Comparison of ENCODE assay signal across 16 mouse cellular contexts in the genomic region with DNA sequence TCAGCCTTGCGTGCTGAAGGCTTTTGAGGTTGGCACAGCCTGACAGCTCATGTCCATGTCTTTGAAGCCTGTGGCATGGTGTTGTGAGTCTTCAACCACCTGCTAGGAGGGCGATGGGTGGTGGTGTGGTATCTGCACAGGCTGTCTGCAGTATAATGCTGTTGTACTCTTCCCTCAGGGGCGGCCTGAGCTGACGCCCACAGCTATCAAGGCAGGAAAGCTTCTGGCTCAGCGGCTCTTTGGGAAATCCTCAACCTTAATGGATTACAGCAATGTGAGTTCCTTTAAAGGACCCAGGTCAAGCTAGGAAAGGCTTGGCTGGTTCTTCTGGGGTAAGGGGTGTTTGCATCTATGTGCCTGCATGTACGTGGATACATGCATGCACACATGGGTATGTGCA.
"Had no signal": no experiment of that assay in that cellular context is flagged by ENCODE, and none has a peak within 500 bp of the region (broad histone marks: within the 10 kb centered on the region; RNA-seq: fewer than 3 reads in every experiment).

No protein-coding gene starts in this region.

- H3K4me1 ChIP-seq: neural tube, embryonic 15.5 days had no signal

- H3K27me3 ChIP-seq: neural tube, embryonic 13.5 days; neural tube, embryonic 15.5 days had no signal

- ATAC-seq: midbrain, embryonic 16.5 days had no signal

- H3K9me3 ChIP-seq: midbrain, embryonic 10.5 days; neural tube, embryonic 13.5 days; neural tube, embryonic 15.5 days had no signal

- DNase-seq: lung, adult 18-20 months; lung, embryonic 14.5 days; lung, postnatal 10 days; midbrain, embryonic 14.5 days; right cerebral cortex, adult 18-20 months; right cerebral cortex, postnatal 25 days; right cerebral cortex, postnatal 4 days; spleen, adult 18-20 months; thymus, adult 18-20 months; thymus, postnatal 25 days had no signal

- H3K9ac ChIP-seq: liver, embryonic 14.5 days; lung, embryonic 14.5 days; neural tube, embryonic 13.5 days; neural tube, embryonic 15.5 days had no signal

- H3K4me2 ChIP-seq: lung, embryonic 14.5 days; neural tube, embryonic 13.5 days; neural tube, embryonic 15.5 days had no signal

- H3K27ac ChIP-seq: liver, embryonic 14.5 days; midbrain, embryonic 10.5 days; neural tube, embryonic 13.5 days; neural tube, embryonic 15.5 days had no signal

- H3K4me3 ChIP-seq: midbrain, embryonic 10.5 days; myocyte; neural tube, embryonic 13.5 days; neural tube, embryonic 15.5 days had no signal
